20 mouse cellular contexts compared by ENCODE assay signal in the genomic region with DNA sequence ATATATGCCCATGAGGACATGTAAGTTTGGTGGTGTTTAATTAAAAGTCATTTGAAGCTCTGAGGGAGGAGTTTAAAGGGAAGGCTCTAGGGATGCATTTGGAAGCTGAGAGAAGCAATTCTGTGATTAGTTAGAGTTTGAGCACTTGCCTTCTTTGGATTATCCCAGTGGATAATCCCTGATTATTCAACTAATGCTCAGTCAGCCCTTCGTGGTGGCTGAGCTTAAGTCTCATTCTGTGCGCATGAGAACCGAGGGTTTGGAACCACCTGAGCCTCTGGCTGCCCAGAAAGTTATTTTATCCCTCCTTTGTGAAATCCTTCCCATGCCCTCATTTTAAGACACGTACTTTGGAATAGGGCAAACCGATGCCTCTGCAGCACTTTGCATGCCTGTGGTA.
"Had no signal": no experiment of that assay in that cellular context is flagged by ENCODE, and none has a peak within 500 bp of the region (broad histone marks: within the 10 kb centered on the region; RNA-seq: fewer than 3 reads in every experiment).

No protein-coding gene starts in this region.

- DNase-seq: lung, adult 18-20 months; lung, embryonic 14.5 days; lung, postnatal 10 days; lung, postnatal 4 days; right cerebral cortex, adult 18-20 months; right cerebral cortex, postnatal 25 days; right cerebral cortex, postnatal 4 days; spleen, adult 18-20 months; thymus, adult 2 months; thymus, postnatal 25 days; thymus, postnatal 4 days had no signal

- H3K4me2 ChIP-seq: liver, embryonic 12.5 days; lung, embryonic 14.5 days; midbrain, embryonic 12.5 days; neural tube, embryonic 13.5 days; neural tube, embryonic 15.5 days; stomach, embryonic 15.5 days had no signal

- H3K4me3 ChIP-seq: liver, embryonic 12.5 days; midbrain, embryonic 10.5 days; midbrain, embryonic 12.5 days; myocyte; neural tube, embryonic 13.5 days; neural tube, embryonic 15.5 days; stomach, embryonic 15.5 days had no signal

- H3K9ac ChIP-seq: liver, embryonic 12.5 days; liver, embryonic 14.5 days; lung, embryonic 14.5 days; midbrain, embryonic 12.5 days; neural tube, embryonic 13.5 days; neural tube, embryonic 15.5 days; stomach, embryonic 15.5 days had no signal

- H3K4me1 ChIP-seq: liver, embryonic 12.5 days; midbrain, embryonic 10.5 days; midbrain, embryonic 12.5 days; neural tube, embryonic 15.5 days; stomach, embryonic 15.5 days had no signal

- H3K27ac ChIP-seq: liver, embryonic 12.5 days; liver, embryonic 14.5 days; midbrain, embryonic 10.5 days; midbrain, embryonic 12.5 days; neural tube, embryonic 13.5 days; neural tube, embryonic 15.5 days; stomach, embryonic 15.5 days; stomach, postnatal 0 days had no signal

- ATAC-seq: liver, embryonic 12.5 days had no signal

- H3K36me3 ChIP-seq: liver, embryonic 12.5 days; midbrain, embryonic 10.5 days; midbrain, embryonic 12.5 days; neural tube, embryonic 13.5 days; neural tube, embryonic 15.5 days; stomach, embryonic 15.5 days had no signal

- H3K27me3 ChIP-seq: liver, embryonic 12.5 days; midbrain, embryonic 12.5 days; neural tube, embryonic 13.5 days; neural tube, embryonic 15.5 days; stomach, embryonic 15.5 days had no signal

- H3K9me3 ChIP-seq: midbrain, embryonic 10.5 days; midbrain, embryonic 12.5 days; neural tube, embryonic 13.5 days; neural tube, embryonic 15.5 days; stomach, embryonic 15.5 days had no signal
